Mouse (Mus musculus) bone marrow, adult 2 months (tissue): Measurements from ENCODE around the gene Brsk2.

Experiments
- CTCF ChIP-seq: fragments of 200-500 bp; IDR thresholded peaks from 2 replicates; pipeline ENCODE4 v1.5.1; 2011; ENCODE audit warnings: low read length, control low read depth; ENCODE audit not compliant: control insufficient read depth, insufficient read depth
- POLR2A ChIP-seq: fragments of 200-500 bp; IDR thresholded peaks from 2 replicates; pipeline ENCODE4 v1.6.1; 2011; ENCODE audit warnings: low read depth, mild to moderate bottlenecking, control low read depth, low read length, borderline replicate concordance; ENCODE audit not compliant: control insufficient read depth

GRCm38 (mm10) chr7:141943444-141943843 lies 6.1 kb upstream of the Brsk2 start:
- TF ChIP-seq CTCF, result no peak
- TF ChIP-seq POLR2A, result no peak
